Mouse (Mus musculus) megakaryocyte progenitor cell, adult 5-6 weeks (primary cell): Measurements from ENCODE around the gene Anks1b. TPM values are rescaled to one million over a fixed set of nuclear protein-coding genes. Genes with fewer than 3 reads are reported as not detected.
A peak's percentile ranks its signal among the peaks of the same experiment; 100 is the strongest.

Experiments used
- ATAC-seq: replicated peaks from 2 replicates; pipeline ENCODE4 v1.8.0; 2016; ENCODE audit warnings: mild to moderate bottlenecking, moderate TSS enrichment, inconsistent platforms; ENCODE audit not compliant: poor library complexity
- total RNA-seq, 2 experiments: library from RNA; stranded (forward) in 1 of 2; stranded (reverse) in 1 of 2; fragments of 157-497, 149-512 nt in 1 of 2; fragments of 200-1000 nt in 1 of 2; gene quantifications; 2 replicates each; pipeline versions ENCODE4 v1.2.3 to v1.2.4; 2015 to 2017

The Anks1b gene
- total RNA-seq, 2 experiments from 2014 or later: not detected

- no peak for ATAC-seq
Observed at GRCm38 (mm10) chr10:90933088-90933487, 1059.8 kb downstream of the Anks1b start.

DNA sequence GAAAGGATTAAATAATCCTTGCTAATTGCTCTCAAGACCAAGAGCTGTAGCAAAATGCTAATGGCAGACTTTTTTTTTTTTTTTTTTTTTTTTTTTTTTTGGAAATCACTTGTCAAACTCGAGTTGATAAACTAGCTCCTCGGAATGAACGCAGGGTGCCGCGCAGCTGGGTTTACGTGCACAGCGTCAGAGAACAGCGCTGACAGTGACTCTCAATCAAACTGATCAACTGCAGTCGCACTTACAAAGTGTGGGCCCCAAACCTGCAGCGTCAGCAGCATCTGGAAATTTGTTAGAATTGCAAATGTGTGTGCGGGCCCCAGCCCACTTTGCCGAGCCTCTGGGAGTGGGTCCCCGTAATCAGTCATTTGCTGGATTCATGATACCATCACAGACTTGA lies 1061.4 kb downstream of the Anks1b start:
- no peak for ATAC-seq

DNA sequence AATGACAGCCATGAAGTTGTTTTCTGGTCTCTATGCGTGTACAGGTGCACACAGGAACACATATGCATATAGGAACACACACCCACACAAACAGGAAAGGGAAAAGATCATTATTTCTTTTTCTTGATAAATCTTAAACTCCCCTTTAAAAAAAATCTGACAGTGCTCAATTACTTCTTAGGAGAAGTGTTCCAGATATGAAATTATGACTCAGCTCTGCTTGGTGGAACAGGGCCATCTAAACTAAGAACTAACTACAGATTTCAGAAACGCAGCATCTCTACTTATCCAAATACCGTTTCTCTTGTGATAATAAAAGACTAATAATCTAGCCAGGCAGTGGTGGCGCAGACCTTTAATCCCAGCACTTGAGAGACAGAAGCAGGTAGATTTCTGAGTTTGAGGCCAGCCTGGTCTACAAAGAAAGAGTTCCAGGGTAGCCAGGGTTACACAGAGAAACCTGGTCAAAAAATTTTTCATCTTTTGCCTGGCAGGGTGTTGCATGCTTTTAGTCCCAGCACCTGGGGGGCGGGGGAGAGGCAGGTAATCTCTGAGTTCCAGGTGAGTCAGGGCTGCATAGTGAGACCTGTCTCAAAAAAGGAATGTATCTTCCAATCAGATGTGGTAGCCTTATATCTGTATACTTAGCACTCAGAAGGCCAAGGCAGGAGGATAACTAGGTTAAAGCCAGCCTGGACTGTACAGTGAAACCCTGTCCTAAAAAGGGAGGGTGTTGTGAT lies 1064.6 kb downstream of the Anks1b start:
- no peak for ATAC-seq

- no peak for ATAC-seq
Observed at GRCm38 (mm10) chr10:90940521-90941520, 1067.5 kb downstream of the Anks1b start.

DNA sequence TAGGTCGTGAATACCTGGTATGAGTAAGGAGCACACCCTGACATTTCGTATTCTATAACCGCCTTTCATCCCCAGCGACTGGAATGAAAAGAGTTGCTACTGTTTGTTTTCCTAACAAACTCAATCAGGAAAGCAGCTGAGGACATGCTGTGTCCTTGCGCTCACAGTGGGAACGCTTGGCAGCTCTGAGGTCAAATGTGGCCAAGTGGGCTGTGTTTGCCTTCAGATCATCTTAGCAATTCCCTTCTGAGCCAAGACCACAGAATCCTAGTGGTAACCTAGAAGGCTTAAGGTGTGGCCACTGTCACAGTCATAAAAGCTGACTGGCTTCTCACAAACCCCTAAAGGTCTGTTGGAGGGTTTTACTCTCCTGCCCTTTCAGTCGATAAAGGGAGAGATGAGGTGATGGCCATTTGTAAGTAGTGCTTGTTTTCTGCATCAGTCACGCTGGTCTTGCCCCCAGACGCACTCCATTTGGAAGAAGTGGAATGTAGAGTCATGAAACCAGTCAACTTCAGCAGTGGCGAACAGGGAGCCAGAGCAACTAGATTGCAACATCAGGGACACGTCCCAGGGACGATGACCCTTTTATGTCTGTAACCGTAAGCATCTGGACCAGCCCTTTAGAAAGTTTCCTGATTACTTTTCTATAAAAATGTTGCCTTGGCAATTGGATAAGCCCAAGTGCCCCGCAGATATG lies 1068.8 kb downstream of the Anks1b start:
- ATAC-seq: no peak

DNA sequence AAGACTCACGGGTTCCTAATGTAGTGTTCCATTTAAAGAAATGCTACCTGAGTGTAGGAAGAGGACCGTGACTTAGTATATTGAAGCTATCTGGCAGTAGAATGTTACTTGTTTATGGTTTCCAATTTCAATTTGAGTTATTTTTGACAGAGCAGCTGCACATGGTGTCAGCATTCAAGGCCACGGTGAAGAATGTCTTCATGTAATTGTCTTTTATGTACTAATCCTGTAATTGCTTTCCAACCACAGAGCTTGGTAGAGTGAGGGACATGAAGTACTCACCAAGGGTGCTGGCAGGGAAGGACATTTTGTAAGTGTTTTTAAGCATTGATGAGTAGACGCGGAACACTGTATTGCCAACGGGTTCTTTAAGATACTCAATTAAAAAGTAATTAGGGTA lies 1073.7 kb downstream of the Anks1b start:
- no peak for ATAC-seq

- ATAC-seq: no peak
Observed at GRCm38 (mm10) chr10:90947608-90948373, 1074.5 kb downstream of the Anks1b start.

DNA sequence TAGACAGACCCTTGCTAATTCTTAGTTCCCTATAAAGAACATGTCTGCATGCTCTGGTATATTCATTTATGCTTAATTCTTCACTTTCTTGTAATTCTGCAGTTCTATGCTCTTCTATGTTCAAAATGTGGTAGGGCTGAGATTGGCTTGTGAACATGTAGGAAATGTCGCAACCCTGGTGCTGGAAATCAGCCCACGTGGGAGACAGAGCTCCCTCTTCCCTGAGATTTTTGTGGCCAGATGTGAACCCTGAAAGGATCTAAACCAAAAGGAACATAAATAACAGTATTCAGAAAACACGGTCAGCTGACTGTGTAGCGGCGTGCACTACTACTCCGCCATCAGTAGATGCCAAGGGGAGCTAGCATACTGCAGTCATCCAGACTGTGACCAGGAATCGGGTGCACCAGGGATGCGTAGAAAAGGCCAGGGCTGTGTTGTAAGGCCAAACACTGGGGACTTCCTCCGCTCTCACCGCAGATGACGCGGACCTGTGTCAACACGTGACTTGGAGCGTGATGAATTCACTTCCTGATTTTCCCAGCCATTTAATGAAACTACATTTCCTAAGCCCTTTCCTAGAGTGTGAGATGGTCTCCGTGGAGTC lies 1079.9 kb downstream of the Anks1b start:
- ATAC-seq: no peak

GRCm38 (mm10) chr10:90953821-90954220 lies 1080.5 kb downstream of the Anks1b start:
- no peak for ATAC-seq

- no peak for ATAC-seq
Observed at GRCm38 (mm10) chr10:90960374-90960773, 1087.1 kb downstream of the Anks1b start.

DNA sequence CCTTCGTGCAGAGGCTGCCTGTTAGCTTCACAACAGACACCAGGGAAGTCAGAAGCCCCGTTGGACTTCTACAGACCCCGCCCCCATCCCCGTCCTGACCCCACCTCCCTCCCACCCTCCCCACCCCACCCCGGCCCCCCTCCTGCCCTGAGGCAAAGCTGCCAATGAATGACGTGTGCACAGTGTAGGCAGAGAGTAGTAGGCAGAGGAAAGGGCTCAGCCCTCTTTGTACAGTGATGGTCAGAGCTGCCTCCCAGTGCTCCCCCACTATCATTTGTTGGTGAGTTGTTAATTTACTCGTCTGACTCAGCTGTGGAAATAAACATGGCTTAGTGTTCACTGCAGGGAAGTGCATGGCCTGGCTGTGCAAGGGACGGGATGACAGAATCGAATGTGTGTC lies 1091.2 kb downstream of the Anks1b start:
- no peak for ATAC-seq

- ATAC-seq: no peak
Observed at GRCm38 (mm10) chr10:90965671-90966315, 1092.5 kb downstream of the Anks1b start.

- 0 out of 2 replicates have a peak, but pooled peaks have one; percentile 8 for ATAC-seq
Observed at GRCm38 (mm10) chr10:90966821-90967220, 1093.5 kb downstream of the Anks1b start.

- ATAC-seq: no peak
Observed at GRCm38 (mm10) chr10:90968247-90968646, 1094.9 kb downstream of the Anks1b start.

DNA sequence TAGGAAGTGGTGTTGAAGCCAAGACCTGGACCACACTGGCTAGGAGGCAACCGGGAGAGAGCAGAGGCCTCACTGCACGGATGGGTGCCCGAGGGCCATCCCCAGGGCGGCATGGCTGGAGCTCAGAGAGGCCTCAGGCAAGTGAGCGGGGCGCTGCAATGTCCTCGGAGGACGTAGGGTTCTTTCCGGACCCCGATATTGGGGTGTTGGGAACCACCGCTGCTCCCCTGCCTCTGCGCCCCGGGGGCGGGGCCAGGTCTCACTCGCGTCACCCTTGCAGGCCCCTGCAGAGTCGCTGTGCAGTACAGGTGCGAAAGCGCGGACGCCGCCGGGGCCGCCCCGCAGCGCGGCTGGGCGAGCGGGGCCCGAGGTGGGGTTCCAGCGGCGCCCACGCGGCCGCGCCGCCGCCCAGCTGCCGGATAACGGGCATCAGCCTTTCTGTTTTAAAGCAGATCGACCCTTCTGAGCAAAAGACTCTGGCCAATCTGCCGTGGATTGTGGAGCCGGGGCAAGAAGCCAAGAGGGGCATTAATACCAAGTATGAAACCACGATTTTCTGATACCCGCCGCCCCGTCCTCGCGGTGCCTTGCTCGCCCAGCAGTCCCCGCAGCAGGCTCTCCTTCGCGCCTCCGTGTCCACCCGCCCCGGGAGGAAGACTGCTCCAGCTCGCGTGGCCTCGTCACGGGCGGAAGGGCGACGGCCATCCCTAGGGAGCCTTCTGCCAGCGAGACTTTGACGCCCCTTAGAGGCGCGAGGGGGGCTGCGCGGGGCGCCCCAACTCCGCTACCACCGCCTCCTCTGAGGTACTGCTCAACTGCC lies 1096.3 kb downstream of the Anks1b start:
- peak; percentile 29 for ATAC-seq

DNA sequence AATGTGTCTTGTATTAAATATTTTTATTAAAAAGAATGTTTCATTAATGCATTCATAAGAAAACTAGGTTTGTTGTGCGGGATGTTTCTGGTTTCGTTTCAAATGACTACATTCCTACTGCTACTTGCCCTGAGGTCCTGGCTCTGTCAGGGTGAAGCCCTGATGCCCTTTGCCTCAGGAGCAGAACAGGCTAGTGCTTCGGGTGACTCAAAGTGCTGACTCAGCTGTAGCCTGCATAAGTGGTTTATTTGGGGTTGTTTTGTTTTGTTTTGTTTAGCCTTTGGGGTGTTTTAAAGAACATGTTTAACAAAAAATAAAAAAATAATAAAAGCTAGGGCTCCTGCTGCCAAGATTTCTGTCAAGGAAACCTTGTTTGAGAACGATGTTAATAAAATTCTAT lies 1097.3 kb downstream of the Anks1b start:
- no peak for ATAC-seq

DNA sequence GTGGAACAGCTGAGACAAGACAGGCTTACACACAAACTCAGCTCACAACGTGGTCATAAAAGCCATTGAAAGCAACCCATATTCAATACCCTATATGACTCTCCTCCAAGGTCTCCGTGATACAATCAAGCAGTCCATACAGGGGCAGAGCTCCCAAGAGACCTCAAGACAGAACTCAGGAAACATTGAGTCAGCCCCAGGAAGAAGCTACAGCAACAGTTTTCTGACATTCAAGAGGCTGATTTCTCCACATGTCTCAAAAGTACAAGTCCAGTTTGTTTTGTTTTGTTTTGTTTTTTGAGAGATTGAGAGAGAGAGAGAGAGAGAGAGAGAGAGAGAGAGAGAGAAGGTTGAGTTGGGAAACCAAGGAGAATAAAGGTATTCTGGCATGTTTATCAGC lies 1100.8 kb downstream of the Anks1b start:
- ATAC-seq: no peak

- ATAC-seq: no peak
Observed at GRCm38 (mm10) chr10:90974491-90974890, 1101.2 kb downstream of the Anks1b start.

- ATAC-seq: no peak
Observed at GRCm38 (mm10) chr10:90981811-90982210, 1108.5 kb downstream of the Anks1b start.
